11 mouse cellular contexts compared by ENCODE assay signal in the genomic region with DNA sequence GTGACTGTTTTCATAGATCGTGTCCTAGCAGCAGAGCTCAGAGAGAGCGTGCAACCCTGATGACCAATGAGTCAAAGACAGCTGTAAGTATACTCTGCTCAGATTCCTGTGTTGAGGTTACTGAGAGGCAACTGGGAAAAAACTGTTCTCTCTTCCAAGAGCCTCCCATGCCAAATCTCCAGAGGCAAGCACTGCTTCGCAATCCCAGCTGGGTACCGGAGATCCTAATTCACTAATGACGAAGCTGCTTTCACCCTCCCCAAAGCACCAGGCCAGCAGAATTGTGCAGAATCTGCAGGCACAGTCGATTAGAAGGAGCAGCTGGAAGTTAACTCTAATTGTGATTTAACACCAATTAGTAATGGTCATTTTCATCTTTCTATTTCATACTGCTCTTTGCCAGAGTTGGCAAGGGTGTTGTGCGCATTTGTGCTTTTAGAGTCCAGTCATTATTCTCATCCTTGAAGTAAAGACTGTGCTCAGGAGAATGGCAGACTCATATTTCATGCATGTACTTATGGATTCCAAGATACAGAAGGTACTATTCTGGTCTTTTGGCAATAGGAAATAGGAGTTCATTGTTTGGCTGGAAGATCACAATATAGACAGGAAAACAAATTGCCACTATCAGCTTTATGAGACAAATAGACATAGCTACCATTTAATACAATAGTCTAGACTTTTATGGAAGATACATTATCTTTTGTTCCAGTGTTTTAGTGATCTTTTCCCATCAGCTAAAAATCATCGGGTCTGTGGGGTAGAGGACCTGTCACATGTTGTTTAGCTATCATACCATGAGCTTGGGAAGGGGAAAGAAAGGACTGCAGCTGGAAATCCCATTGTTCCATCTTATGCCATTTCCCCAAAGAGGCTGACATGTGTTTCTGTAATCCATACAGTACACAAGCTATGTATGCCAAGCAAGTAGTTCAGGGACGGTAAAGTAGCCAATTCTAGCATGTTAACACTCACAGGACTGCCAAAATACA.
A peak's percentile ranks its signal among the peaks of the same experiment; 100 is the strongest.
DNase-seq lines count a peak whose midpoint lies in the region; ATAC-seq and TF ChIP-seq lines count a peak whose summit lies in the region.
"Had no signal": no experiment of that assay in that cellular context is flagged by ENCODE, and none has a peak within 500 bp of the region (broad histone marks: within the 10 kb centered on the region; RNA-seq: fewer than 3 reads in every experiment).

No protein-coding gene starts in this region.

- H3K9me3 ChIP-seq in limb, embryonic 14.5 days (ENCODE audit: control insufficient read depth, low read length): no peaks in the 10 kb centered on the region
- H3K9me3 ChIP-seq in limb, embryonic 10.5 days (replicated peaks): no peaks in the 10 kb centered on the region
- no peaks in the 10 kb centered on the region for H3K9me3 ChIP-seq in hindbrain, postnatal 0 days (ENCODE audit: low read length)
- H3K9me3 ChIP-seq: limb, embryonic 13.5 days had no signal

- no peak overlapping the region for H3K27ac ChIP-seq in limb, embryonic 14.5 days (replicated peaks; ENCODE audit: low read depth, low read length)
- no peak overlapping the region for H3K27ac ChIP-seq in limb, embryonic 10.5 days
- no peak overlapping the region for H3K27ac ChIP-seq in hindbrain, postnatal 0 days
- H3K27ac ChIP-seq: limb, embryonic 13.5 days had no signal

- ATAC-seq in limb, embryonic 14.5 days (ENCODE audit: low FRiP score, low read depth): peak; percentile 53
- peak; percentile 87 for ATAC-seq in hindbrain, postnatal 0 days

- H3K4me2 ChIP-seq in limb, embryonic 14.5 days (replicated peaks; ENCODE audit: low read depth, low read length, severe bottlenecking): no peak overlapping the region
- H3K4me2 ChIP-seq in hindbrain, postnatal 0 days (ENCODE audit: low read depth, low read length): no peak overlapping the region
- H3K4me2 ChIP-seq: limb, embryonic 13.5 days had no signal

- WGBS in limb, embryonic 14.5 days: 73% methylated on average over 9 of the region's 9 CpGs
- WGBS in limb, embryonic 10.5 days: 80% methylated on average over 9 of the region's 9 CpGs
- 30% methylated on average over 9 of the region's 9 CpGs for WGBS in hindbrain, postnatal 0 days

- intact Hi-C loops in heart, postnatal 25 days (cut with DNase I): no loop called here

- H3K36me3 ChIP-seq in limb, embryonic 14.5 days (ENCODE audit: control insufficient read depth, insufficient read depth, low read length): no peaks in the 10 kb centered on the region
- H3K36me3 ChIP-seq in limb, embryonic 10.5 days: no peaks in the 10 kb centered on the region
- no peaks in the 10 kb centered on the region for H3K36me3 ChIP-seq in hindbrain, postnatal 0 days (ENCODE audit: insufficient read depth, low read length)
- H3K36me3 ChIP-seq: limb, embryonic 13.5 days had no signal

- no peaks in the 10 kb centered on the region for H3K4me1 ChIP-seq in limb, embryonic 14.5 days (ENCODE audit: control insufficient read depth, insufficient read depth, low read length)
- no peaks in the 10 kb centered on the region for H3K4me1 ChIP-seq in limb, embryonic 10.5 days
- H3K4me1 ChIP-seq in hindbrain, postnatal 0 days (ENCODE audit: insufficient read depth, low read length): no peaks in the 10 kb centered on the region
- H3K4me1 ChIP-seq: limb, embryonic 13.5 days had no signal

- H3K4me3 ChIP-seq in limb, embryonic 14.5 days (replicated peaks; ENCODE audit: low read length): no peak overlapping the region
- no peak overlapping the region for H3K4me3 ChIP-seq in limb, embryonic 10.5 days
- H3K4me3 ChIP-seq in hindbrain, postnatal 0 days (ENCODE audit: low read length): no peak overlapping the region
- H3K4me3 ChIP-seq: limb, embryonic 13.5 days had no signal

- TF ChIP-seq CTCF in hindbrain, postnatal 0 days (IDR thresholded peaks at IDR 0.05; ENCODE audit: low read depth): no peak

- TF ChIP-seq POLR2A in limb, embryonic 14.5 days (IDR thresholded peaks at IDR 0.05; ENCODE audit: borderline replicate concordance, extremely low read depth, insufficient read depth, insufficient read length): no peak

- no peak overlapping the region for H3K9ac ChIP-seq in limb, embryonic 14.5 days (ENCODE audit: low read depth, low read length, severe bottlenecking)
- no peak overlapping the region for H3K9ac ChIP-seq in hindbrain, postnatal 0 days (replicated peaks; ENCODE audit: low read length)
- H3K9ac ChIP-seq: limb, embryonic 13.5 days had no signal

- DNase-seq in adrenal gland, postnatal 14 days: peak; percentile 8
- no peak for DNase-seq in adrenal gland, adult 2 months
- peak; percentile 22 for DNase-seq in limb, embryonic 14.5 days (ENCODE audit: low spot score)
- no peak for DNase-seq in limb, embryonic 10.5 days (ENCODE audit: low spot score)
- peak; percentile 70 for DNase-seq in hindbrain, postnatal 0 days (ENCODE audit: low spot score)
- peak; percentile 15 for DNase-seq in retina, embryonic 14.5 days (ENCODE audit: low spot score)
- DNase-seq in ovary, postnatal 10 days (ENCODE audit: low spot score): no peak
- no peak for DNase-seq in heart, postnatal 25 days (ENCODE audit: low spot score)
- DNase-seq: adrenal gland, postnatal 25 days; thymus, postnatal 14 days had no signal

- no peaks in the 10 kb centered on the region for H3K27me3 ChIP-seq in limb, embryonic 14.5 days (ENCODE audit: control insufficient read depth, insufficient read depth, low read length)
- H3K27me3 ChIP-seq in limb, embryonic 10.5 days (ENCODE audit: low read depth, poor library complexity, severe bottlenecking): no peaks in the 10 kb centered on the region
- no peaks in the 10 kb centered on the region for H3K27me3 ChIP-seq in hindbrain, postnatal 0 days (ENCODE audit: insufficient read depth, low read length)
- H3K27me3 ChIP-seq: limb, embryonic 13.5 days had no signal

Comparison
In these comparisons a context has a peak if more than half of its experiments do, and no peak if none do; other contexts are left out.
1. DNase-seq: peak in adrenal gland, postnatal 14 days (single experiment), limb, embryonic 14.5 days (single experiment), hindbrain, postnatal 0 days (single experiment) and retina, embryonic 14.5 days (single experiment); none in adrenal gland, adult 2 months (single experiment), limb, embryonic 10.5 days (single experiment), ovary, postnatal 10 days (single experiment) and heart, postnatal 25 days (single experiment).